Mouse (Mus musculus) liver, embryonic 14.5 days (tissue): Measurements from ENCODE around the gene Myh14. TPM values are rescaled to one million over a fixed set of nuclear protein-coding genes. Genes with fewer than 3 reads are reported as not detected.
A peak's percentile ranks its signal among the peaks of the same experiment; 100 is the strongest.

Source experiments
- ATAC-seq: fragments of 200-750 bp; cut with Nextera tagmentation; 2 replicates; pipeline ENCODE4 v1.8.0; 2017; ENCODE audit warnings: moderate number of reproducible peaks, mild to moderate bottlenecking, moderate library complexity; ENCODE audit not compliant: insufficient read depth
- DNase-seq, 3 experiments: peaks; one replicate each; pipeline ENCODE4 v3.0.0-alpha.2; 2012 to 2013; ENCODE audit warnings: low read depth in 3 of 3, low spot score in 3 of 3
- H3K27ac ChIP-seq: fragments of 300-500 bp; sonication (generic); 2 replicates; pipeline ENCODE4 v1.5.1; 2014; ENCODE audit warnings: moderate library complexity, mild to moderate bottlenecking, control low read depth, inconsistent platforms
- H3K27me3 ChIP-seq: fragments of 300-500 bp; sonication (generic); 2 replicates; pipeline ENCODE4 v1.6.1; 2014; ENCODE audit warnings: mild to moderate bottlenecking, low read length, moderate library complexity; ENCODE audit not compliant: control insufficient read depth, insufficient read depth
- H3K36me3 ChIP-seq: fragments of 300-500 bp; sonication (generic); replicated peaks from 2 replicates; pipeline ENCODE4 v1.6.1; 2014; ENCODE audit warnings: low read depth; ENCODE audit not compliant: control insufficient read depth, insufficient read depth
- H3K4me1 ChIP-seq, 2 experiments: fragments of 200-500 bp in 1 of 2; fragments of 300-500 bp in 1 of 2; sonication (generic) in 1 of 2; replicated peaks; 2 replicates each; pipeline ENCODE4 v1.6.1; 2012 to 2014; ENCODE audit warnings: antibody characterized with exemption in 1 of 2, inconsistent platforms in 1 of 2, low read length in 1 of 2; ENCODE audit not compliant: control insufficient read depth in 2 of 2, insufficient read depth in 2 of 2
- H3K4me2 ChIP-seq: fragments of 300-500 bp; sonication (generic); 2 replicates; pipeline ENCODE4 v1.6.1; 2014; ENCODE audit warnings: low read depth, mild to moderate bottlenecking, control low read depth, moderate library complexity
- H3K4me3 ChIP-seq, 2 experiments: fragments of 200-500 bp in 1 of 2; fragments of 300-500 bp in 1 of 2; sonication (generic) in 1 of 2; 2 replicates each; pipeline ENCODE4 v1.5.1; 2012 to 2014; ENCODE audit warnings: low read depth in 2 of 2, low read length in 2 of 2, mild to moderate bottlenecking in 2 of 2, control low read depth in 1 of 2, inconsistent platforms in 1 of 2, moderate library complexity in 1 of 2; ENCODE audit not compliant: insufficient read depth in 1 of 2
- H3K9ac ChIP-seq: fragments of 300-500 bp; sonication (generic); replicated peaks from 2 replicates; pipeline ENCODE4 v1.6.1; 2014; ENCODE audit warnings: mild to moderate bottlenecking, control low read depth, moderate library complexity
- H3K9me3 ChIP-seq: fragments of 300-500 bp; sonication (generic); 2 replicates; pipeline ENCODE4 v1.6.1; 2016; ENCODE audit warnings: low read length, mixed read lengths; ENCODE audit not compliant: control insufficient read depth
- CTCF ChIP-seq: IDR thresholded peaks from 2 replicates; pipeline ENCODE4 v1.5.1; 2016; ENCODE audit warnings: antibody characterized with exemption, low read depth, control low read depth
- EP300 ChIP-seq: IDR thresholded peaks from 2 replicates; pipeline ENCODE4 v1.6.1; 2016; ENCODE audit warnings: antibody characterized with exemption, low read depth
- WGBS: fragments of 180-500 bp; shearing (Covaris S2); extraction: QIAGEN DNeasy Blood & Tissue Kit; methylation state at CpG from one replicate; pipeline ENCODE4 v1.1.7; 2014; ENCODE audit not compliant: insufficient replicate concordance; 5-methylcytosine and 5-hydroxymethylcytosine counted together
- polyA plus RNA-seq, 2 experiments: library from polyadenylated mRNA; depleted of rRNA in 1 of 2; stranded (reverse) in 1 of 2; unstranded in 1 of 2; fragments of >200 nt; fragmentation: Nextera tagmentation in 1 of 2; extraction: Ambion mirVana in 1 of 2; gene quantifications; 2 replicates each; pipeline versions ENCODE4 v1.2.1 to v1.2.3; 2012 to 2014

Myh14 gene
- polyA plus RNA-seq, 2 experiments = 0.09 to 0.15 TPM

DNA sequence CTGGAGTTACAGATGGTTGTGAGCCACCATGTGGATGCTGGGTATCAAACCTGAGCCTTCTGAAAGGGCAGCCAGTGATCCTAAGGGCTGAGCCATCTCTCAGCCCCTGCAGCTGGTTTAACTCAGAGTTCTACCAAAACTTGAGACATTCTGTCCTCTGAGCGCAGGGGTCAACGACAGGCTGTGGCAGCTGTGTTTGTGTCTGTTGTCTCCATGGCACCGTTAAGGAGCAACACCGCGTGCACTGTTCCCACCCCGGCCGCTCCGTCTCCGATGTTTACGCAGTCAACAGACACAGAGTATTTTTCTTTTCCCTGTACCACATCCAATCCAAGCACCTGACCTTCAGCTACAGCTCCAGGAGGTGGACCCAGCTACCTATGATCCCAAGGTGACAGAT, 22.9 kb downstream of the Myh14 start:
- DNase-seq = no peak
- no peak overlapping the region for H3K9ac ChIP-seq
- H3K4me3 ChIP-seq = no peak overlapping the region
- H3K36me3 ChIP-seq = no peaks in the 10 kb centered on the region
- WGBS = 66% methylated on average over 10 of the region's 10 CpGs
- no peaks in the 10 kb centered on the region; the same call in 1 of the 2 replicates for H3K27me3 ChIP-seq
- no peak overlapping the region for H3K27ac ChIP-seq
- no peak overlapping the region for H3K4me2 ChIP-seq
- H3K4me1 ChIP-seq = no peaks in the 10 kb centered on the region
- TF ChIP-seq EP300 (no peak), CTCF (no peak)
- no peaks in the 10 kb centered on the region for H3K9me3 ChIP-seq
- no peak for ATAC-seq

DNA sequence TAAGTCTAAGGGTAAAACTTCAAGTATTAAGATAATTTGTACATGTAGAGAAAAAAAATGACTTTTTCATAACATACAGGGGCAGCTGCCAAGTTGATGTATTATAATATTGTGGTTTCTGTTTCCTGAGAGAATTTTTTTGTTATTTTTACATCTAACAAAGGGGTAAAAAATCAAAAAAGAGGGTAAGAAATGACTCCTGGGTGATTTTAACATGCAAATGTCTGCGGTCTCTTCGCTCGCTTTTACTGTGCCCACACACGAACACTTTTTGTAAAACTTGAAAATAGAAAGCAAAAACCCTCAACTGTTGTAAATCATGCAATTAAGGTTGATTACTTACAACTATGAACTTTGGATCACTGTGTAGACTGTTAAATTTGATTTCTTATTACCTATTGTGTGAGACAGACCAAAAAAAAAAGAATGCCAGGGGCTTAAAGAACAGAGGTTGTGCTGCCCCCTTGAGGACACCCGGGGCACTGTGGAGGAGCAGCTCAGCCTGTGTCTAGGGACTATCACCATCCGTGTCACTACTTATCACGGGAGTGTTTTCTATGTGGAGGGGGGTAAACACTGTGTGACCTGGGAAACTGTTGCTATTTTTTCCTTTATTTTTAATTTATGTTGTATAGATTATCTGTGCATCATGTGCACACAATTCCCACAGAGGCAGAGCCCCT, 23.5 kb downstream of the Myh14 start:
- H3K27me3 ChIP-seq = no peaks in the 10 kb centered on the region; the same call in 1 of the 2 replicates
- H3K4me3 ChIP-seq = no peak overlapping the region
- H3K36me3 ChIP-seq = no peaks in the 10 kb centered on the region
- no peak overlapping the region for H3K4me2 ChIP-seq
- DNase-seq (no peak), ATAC-seq (no peak)
- TF ChIP-seq CTCF = peak; percentile 75
- TF ChIP-seq EP300 = no peak
- no peak overlapping the region for H3K27ac ChIP-seq
- no peaks in the 10 kb centered on the region for H3K4me1 ChIP-seq
- 49% methylated on average over 7 of the region's 7 CpGs for WGBS
- H3K9ac ChIP-seq = no peak overlapping the region
- H3K9me3 ChIP-seq = no peaks in the 10 kb centered on the region

DNA sequence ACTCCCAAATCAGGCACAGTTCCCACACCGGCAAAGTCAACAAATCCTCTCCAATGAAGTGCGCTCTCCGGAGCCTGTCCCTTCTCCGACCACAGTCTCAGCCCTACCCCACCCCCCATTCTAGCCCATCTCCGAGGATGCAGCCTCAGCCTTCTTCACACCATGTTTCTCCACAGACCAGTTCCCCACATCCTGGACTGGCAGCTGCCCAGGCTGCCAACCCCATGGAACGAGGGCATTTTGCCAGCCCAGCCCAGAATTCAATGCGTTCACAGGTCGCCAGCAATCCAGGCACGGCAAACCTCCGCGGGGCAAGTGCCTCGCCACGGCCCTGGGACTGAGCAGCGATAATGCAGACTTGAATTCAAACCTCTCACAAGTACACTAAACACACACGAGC, 24.7 kb downstream of the Myh14 start:
- peaks cover 6% of the 10 kb centered on the region for H3K27me3 ChIP-seq
- H3K4me3 ChIP-seq = no peak overlapping the region
- no peak overlapping the region for H3K4me2 ChIP-seq
- H3K27ac ChIP-seq = no peak overlapping the region
- no peaks in the 10 kb centered on the region for H3K9me3 ChIP-seq
- ATAC-seq = no peak
- no peaks in the 10 kb centered on the region for H3K4me1 ChIP-seq
- no peaks in the 10 kb centered on the region for H3K36me3 ChIP-seq
- DNase-seq = no peak
- no peak for TF ChIP-seq CTCF
- no peak for TF ChIP-seq EP300
- WGBS = 26% methylated on average over 15 of the region's 15 CpGs
- no peak overlapping the region for H3K9ac ChIP-seq

DNA sequence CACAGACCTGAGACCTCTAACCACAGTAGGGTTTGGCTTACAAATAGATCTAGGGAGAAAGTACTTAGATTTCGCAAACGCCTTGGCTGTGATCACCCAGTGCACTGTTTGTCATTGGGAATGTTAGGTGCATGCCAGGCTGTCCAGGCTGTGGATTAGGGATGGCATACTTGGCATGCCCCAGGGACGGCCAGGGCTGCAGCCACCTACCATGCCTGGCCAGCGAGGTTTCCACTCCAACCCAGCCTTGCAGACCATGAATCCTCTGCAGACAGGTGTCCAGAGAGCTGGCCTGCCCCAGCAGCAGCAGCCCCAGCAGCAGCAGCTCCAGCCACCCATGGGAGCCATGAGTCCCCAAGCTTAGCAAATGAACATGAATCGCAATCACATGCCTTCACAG, 25.4 kb downstream of the Myh14 start:
- Histone ChIP-seq H3K27me3 (peaks cover 10% of the 10 kb centered on the region), H3K4me3 (no peak overlapping the region), H3K4me2 (no peak overlapping the region), H3K4me1 (no peaks in the 10 kb centered on the region), H3K36me3 (no peaks in the 10 kb centered on the region), H3K9me3 (no peaks in the 10 kb centered on the region), H3K27ac (no peak overlapping the region), H3K9ac (no peak overlapping the region)
- ATAC-seq (no peak), DNase-seq (no peak)
- WGBS = 54% methylated on average over 5 of the region's 5 CpGs
- no peak for TF ChIP-seq EP300
- TF ChIP-seq CTCF = no peak

DNA sequence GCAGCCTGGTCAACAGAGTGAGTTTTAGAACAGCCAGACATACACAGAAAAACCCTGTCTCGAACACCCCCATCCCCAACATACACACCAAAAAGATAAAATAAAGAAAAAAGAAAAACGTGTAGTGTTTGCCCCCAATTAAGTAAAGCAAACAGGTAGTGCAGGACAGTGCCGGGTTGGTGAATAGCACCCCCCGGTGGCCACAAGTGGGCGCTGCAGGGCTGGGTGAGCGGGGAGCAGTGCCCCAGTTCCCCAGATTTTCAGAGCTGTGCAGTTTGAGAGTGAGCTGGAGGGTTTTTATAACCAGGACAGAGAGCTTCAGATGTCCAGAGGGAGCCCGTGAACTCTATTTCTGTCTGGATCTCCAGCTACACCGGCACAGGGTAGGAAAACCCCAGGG, 28.8 kb downstream of the Myh14 start:
- H3K27me3 ChIP-seq = peaks cover 14% of the 10 kb centered on the region
- no peak for DNase-seq

More for the DNA sequence above, 28.8 kb downstream of the Myh14 start:
- no peaks in the 10 kb centered on the region for H3K4me1 ChIP-seq
- no peaks in the 10 kb centered on the region for H3K9me3 ChIP-seq
- no peak overlapping the region for H3K9ac ChIP-seq
- WGBS = 18% methylated on average over 8 of the region's 8 CpGs
- H3K27ac ChIP-seq = no peak overlapping the region
- no peaks in the 10 kb centered on the region for H3K36me3 ChIP-seq
- no peak for ATAC-seq
- H3K4me2 ChIP-seq = no peak overlapping the region
- no peak overlapping the region for H3K4me3 ChIP-seq
- TF ChIP-seq EP300 (no peak), CTCF (peak; percentile 71)
